Mouse (Mus musculus): ENCODE data around the gene Htr2a.

Gene Htr2a

GRCm38 (mm10) chr14:74640819-74641381 is at the start of gene Htr2a:
Htr2a (plus strand) TSS chr14:74640840.
- no peak for DNase-seq (ENCODE audit: low spot score)

DNA sequence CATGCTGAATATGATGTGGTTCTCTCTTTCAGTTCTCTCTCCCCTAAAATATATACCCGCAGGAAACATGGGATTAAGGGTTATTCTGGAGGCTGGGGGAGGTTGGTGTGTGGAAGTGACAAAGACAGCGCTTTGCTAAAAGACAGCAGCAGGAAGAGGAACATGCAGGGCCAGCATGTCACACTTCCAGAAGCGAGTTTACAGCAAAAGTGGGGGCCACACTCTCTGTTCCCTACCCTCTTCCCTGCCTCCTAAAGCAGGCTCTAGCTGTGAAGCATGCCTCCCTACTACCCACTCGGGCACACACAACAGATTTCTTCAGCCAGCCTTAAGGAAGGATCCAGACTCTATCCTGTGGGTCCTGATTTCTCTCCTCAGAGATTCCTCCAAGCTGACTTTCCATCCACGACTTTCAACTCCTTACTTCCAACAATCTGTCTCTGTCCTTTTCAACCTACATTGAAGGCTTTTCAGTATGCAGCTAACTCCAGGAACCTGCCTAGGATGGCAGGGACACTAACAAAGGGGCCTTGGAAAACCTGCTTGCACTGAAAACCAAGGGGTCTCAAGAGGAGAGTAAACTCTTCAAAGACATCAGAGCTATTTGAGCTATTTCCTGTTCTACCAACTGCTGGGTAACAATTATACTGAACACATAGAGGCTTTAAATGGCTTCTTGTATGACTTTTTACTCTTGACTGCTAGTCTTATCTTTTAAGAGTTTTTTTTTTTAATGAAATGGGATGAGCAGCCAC is 39.1 kb upstream of the Htr2a start:
- DNase-seq (ENCODE audit: low spot score), result peak; percentile 2

- peak; percentile 5 for DNase-seq (ENCODE audit: low spot score)
Measured at GRCm38 (mm10) chr14:74602543-74602942, 38.1 kb upstream of the Htr2a start.

DNA sequence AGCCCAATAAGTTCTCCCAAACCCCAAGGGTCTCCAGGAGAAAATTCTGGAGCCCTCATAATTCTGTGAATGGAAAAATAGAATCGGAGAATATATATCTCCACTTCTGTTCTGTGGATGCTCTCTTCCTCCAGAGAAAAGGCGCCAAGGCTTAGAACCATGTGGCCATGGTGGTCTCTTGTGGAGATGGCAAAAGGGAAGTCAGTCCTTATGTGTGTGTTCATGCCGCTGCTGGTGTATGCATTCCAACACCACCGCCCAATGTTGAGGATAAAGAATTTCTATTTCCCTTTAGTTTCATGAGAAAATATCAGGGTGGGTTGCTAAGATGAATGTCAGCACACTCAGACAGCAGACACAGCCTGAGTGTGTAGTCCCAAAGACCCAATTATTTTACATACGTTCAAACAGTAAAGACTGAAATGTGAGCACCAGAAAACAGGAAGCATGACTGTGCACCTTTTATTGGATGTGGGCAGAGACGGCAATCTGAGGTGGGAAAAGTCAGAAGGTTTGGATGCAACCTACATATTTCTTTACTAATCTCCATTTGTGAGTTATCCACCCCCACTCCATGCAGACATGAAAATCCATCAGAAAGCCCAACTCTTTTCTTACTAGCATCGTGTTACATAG is 37.4 kb upstream of the Htr2a start:
- no peak for DNase-seq (ENCODE audit: low spot score)

DNA sequence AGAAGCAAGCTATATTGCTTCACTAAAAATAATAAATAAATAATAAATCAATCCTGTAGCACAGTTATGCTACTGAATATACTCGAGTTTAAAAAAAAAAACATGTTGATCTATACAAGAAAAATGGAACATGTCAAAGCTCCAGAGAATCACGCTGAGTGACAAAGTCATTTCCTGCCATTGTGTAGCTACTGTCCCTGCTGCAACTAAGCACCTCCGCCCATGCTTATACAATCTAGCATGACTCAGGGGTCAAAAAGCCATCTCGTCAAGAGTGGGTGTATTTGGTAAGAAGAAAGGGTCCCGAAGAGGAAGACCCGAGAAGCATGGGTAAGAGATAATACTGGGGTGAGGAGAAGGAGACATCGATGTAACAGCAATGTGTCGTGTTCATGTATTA is 29.3 kb upstream of the Htr2a start:
- DNase-seq (ENCODE audit: low spot score), result no peak

DNA sequence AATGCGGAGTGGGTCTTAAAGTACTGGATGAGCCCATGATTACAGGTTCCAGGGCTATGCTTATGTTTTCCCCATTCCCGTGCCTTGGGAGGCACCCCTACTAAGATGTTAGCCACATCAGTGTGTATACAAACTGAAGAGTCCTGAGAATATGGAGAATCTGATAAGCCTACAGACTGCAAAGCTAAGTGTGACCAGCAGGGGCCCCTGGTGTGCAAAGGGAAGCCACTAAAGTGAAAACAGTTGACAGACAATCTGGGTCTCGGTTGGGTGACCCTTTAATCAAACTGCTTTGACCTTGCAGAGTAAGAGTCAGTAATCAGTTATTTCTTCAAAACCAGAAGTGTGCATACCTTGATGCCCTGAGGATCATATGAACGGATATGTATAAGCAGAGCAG is 21.8 kb upstream of the Htr2a start:
- DNase-seq (ENCODE audit: low spot score), result no peak

DNA sequence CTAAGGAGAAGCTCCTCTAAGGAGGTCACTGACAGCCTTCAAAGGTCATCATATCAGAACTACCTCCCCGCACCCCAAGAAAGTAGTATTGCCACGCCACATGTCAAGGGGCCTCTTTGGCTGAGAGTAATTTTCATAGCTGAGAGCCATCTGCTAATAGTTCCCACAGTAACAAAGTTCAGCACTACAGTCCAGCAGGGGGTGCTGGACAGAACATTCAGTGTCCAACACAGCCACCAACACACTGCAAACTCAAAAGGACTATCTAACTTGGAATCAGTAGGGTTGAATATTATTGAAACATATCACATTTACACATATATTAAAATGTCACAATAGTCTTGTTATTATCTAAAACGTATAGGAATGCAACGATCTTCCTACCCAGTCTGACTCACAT is 2.6 kb upstream of the Htr2a start:
- DNase-seq (ENCODE audit: low spot score), result no peak

DNA sequence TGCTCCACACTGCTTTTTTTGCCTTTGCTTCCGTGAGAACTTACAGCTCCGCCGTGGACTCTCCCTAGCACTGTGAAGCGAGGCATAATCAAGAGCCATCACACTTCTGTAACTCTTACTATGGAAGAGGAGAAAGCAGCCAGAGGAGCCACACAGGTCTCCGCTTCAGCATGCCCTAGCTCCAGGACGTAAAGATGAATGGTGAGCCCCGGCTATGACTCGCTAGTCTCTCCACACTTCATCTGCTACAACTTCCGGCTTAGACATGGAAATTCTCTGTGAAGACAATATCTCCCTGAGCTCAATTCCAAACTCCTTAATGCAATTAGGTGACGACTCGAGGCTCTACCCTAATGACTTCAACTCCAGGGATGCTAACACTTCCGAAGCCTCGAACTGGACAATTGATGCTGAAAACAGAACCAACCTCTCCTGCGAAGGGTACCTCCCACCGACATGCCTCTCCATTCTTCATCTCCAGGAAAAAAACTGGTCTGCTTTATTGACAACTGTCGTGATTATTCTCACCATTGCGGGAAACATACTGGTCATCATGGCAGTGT is 1.1 kb downstream of the Htr2a start:
- no peak for DNase-seq (ENCODE audit: low spot score)

- peak; percentile 71 for DNase-seq (ENCODE audit: low spot score)
Measured at GRCm38 (mm10) chr14:74643296-74643695, 2.7 kb downstream of the Htr2a start.

GRCm38 (mm10) chr14:74646107-74646793 is 5.6 kb downstream of the Htr2a start:
- no peak for DNase-seq (ENCODE audit: low spot score)

DNA sequence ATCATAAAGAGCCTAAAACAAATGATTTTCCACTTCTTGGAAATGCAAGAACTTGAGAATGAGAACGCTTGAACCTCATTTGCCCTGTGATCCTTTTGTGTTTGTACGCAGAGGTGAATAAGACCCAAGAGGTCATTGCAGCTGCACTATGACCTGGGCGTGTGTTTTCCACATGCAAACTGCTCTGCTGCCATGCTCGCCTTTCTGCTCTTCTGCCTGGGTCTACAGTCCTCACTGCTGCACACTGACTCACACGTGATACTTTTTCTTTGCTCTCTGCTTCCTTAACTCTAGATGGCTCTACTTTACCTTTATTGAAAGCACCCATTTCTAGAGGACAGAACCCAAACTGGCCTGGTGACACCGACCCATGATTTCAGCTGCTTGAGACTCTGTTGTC is 9.4 kb downstream of the Htr2a start:
- DNase-seq (ENCODE audit: low spot score), result no peak

DNA sequence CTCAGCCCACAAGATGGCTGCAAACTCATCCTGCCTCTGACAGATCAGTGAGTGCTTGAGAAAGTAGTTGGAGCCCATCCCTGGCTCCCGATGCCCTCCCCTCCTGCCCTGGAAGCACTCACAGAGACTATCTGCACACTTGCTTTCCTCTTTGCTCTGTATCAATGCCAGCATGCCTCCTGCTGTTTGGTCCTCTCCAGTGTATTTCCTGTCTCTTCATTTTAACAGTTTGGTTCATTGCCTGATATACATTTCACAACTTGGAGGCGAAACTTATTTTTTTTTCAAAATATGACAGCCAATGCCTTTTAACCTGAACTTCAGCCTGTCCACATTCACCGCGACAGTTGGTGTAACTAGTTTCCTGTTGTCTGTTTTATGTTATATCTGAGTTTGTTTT is 11.0 kb downstream of the Htr2a start:
- no peak for DNase-seq (ENCODE audit: low spot score)

DNA sequence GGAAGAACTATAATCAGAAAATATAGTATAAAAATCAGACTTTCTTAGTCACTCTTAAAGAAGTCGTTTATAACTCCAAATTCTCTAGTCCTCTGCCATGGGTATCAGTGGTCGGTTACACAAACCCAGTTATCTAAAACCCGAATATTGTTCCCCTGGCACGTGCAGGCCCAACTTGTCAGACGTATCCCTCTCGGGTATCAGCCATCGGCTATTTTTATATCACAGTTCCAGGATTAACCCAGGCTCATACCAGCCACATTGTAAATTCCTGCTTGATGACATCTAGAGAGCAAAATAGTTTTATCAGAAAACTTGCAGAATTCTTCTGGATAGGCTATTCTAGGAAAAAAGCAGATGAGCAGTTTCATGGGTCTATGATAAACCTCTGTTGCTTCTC is 16.6 kb downstream of the Htr2a start:
- no peak for DNase-seq (ENCODE audit: low spot score)

DNA sequence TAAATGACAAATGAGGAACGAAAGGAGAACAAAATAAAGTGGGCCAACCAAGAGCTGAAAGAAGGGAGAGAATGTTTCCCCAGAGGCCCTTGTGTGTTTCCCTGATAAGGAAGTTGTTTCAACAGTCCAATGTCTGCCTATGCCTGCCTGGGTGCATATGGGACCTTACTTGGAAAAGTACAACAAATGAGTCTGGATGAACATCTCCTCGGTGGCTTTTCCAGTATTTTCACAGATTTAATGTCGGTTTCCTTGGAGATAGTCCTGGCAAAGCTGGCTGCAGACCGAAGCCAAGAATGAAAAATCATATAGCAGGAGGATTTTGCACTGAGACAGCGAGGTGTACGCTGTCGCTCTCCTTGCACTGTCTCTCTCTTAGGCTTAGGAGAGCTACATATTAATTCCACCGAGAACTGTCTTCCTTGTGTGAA is 18.8 kb downstream of the Htr2a start:
- DNase-seq (ENCODE audit: low spot score), result peak; percentile 24

- no peak for DNase-seq (ENCODE audit: low spot score)
Measured at GRCm38 (mm10) chr14:74672137-74673019, 31.7 kb downstream of the Htr2a start.

GRCm38 (mm10) chr14:74673020-74673350 is 32.3 kb downstream of the Htr2a start:
- DNase-seq (ENCODE audit: low spot score), result no peak

- no peak for DNase-seq (ENCODE audit: low spot score)
Measured at GRCm38 (mm10) chr14:74673584-74673983, 32.9 kb downstream of the Htr2a start.

DNA sequence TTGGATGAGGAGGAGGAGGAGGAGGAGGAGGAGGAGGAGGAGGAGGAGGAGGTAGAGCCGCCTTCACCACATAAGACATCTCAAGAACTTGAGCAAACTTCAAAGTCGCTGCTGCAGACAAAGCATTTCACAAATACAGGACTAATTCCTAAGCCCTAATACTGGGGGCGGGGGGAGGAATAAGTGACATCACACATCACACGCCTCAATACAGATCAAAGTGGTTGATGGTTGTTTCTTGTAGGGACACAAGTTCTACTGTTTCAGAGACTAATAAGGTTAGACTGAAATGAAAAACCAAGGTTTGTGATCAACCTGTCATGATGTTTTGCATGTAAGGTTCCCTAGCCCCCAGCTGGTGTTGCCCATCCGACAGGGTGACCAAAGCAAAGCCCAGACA is 39.2 kb downstream of the Htr2a start:
- DNase-seq (ENCODE audit: low spot score), result no peak

DNA sequence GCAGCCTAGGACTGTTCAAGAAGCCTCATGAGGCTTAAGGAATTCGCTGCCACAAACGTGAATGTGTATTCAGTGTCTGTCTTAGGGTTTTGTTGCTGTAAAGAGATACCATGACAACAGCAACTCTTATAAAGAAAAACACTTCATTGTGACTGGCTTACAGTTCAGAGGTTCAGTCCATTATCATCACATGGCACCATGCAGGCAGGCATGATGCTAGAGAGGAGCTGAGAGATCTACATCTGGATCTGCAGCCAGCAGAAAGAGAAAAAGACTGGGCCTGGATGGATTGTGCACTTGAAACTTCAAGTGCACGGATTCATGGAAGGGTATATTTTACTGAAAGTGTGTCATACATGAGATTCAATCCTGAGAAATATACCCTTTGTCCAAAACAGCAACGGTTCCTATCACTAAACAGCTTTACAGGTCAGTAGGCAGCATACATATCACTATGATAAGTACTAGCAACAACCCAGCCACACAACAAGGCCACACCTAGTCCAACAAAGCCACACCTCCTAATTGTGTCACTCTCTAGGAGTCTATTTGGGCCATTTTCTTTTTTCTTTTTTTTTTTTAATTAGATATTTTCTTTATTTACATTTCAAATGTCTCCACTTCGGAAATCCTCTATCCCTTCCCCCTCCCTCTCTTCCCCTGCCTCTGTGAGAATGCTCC is 43.8 kb downstream of the Htr2a start:
- DNase-seq (ENCODE audit: low spot score), result no peak

- no peak for DNase-seq (ENCODE audit: low spot score)
Measured at GRCm38 (mm10) chr14:74691963-74692362, 51.3 kb downstream of the Htr2a start.

- no peak for DNase-seq (ENCODE audit: low spot score)
Measured at GRCm38 (mm10) chr14:74696766-74697165, 56.1 kb downstream of the Htr2a start.
